Mouse (Mus musculus) cerebellum, postnatal 10 days (tissue): ENCODE data around the gene Tomt.
"Not testable (repeated sequence)": the region's sequence is repeated elsewhere in the genome, so short reads cannot be mapped to it uniquely, and the experiment has no call there.

Experiments used
- DNase-seq, 2 experiments: peaks; one replicate each; pipeline ENCODE4 v3.0.0; 2021; ENCODE audit warnings: mixed read lengths in 2 of 2

Tomt gene

GRCm38 (mm10) chr7:101906287-101906681 is at the start of gene Tomt:
Gene Tomt (minus strand): TSS chr7:101906359.
- DNase-seq, result no peak

GRCm38 (mm10) chr7:101955862-101956261 is 49.7 kb upstream of the Tomt start:
- DNase-seq, result no peak

- DNase-seq, result no peak
These were observed 49.1 kb upstream of the Tomt start for GRCm38 (mm10) chr7:101955276-101955675.

GRCm38 (mm10) chr7:101954163-101954562 is 48.0 kb upstream of the Tomt start:
- DNase-seq, result no peak

- no peak for DNase-seq
These were observed 45.9 kb upstream of the Tomt start for GRCm38 (mm10) chr7:101952098-101952497.

GRCm38 (mm10) chr7:101951648-101952047 is 45.5 kb upstream of the Tomt start:
- DNase-seq, result no peak

- not testable (repeated sequence) for DNase-seq
These were observed 42.8 kb upstream of the Tomt start for GRCm38 (mm10) chr7:101949008-101949407.

- no peak for DNase-seq
These were observed 33.6 kb upstream of the Tomt start for GRCm38 (mm10) chr7:101939758-101940157.

- DNase-seq, result peak; percentile 21 to 64
These were observed 32.2 kb upstream of the Tomt start for GRCm38 (mm10) chr7:101938348-101938747.

GRCm38 (mm10) chr7:101937569-101937968 is 31.4 kb upstream of the Tomt start:
- DNase-seq, result peak; percentile 94 to 95

- DNase-seq, result peak in 1 of 2 experiments; percentile 25
These were observed 30.8 kb upstream of the Tomt start for GRCm38 (mm10) chr7:101936996-101937395.

- peak in 1 of 2 experiments; percentile 26 for DNase-seq
These were observed 29.8 kb upstream of the Tomt start for GRCm38 (mm10) chr7:101935957-101936356.

- peak; percentile 96 to 98 for DNase-seq
These were observed 27.6 kb upstream of the Tomt start, which contains the start of the genes Lrrc51 and Numa1 for GRCm38 (mm10) chr7:101933751-101934240. Gene Lrrc51 (minus strand): TSS chr7:101933895. Gene Numa1 (plus strand): TSS chr7:101934111.

GRCm38 (mm10) chr7:101933300-101933699 is 27.1 kb upstream of the Tomt start:
- DNase-seq, result peak in 1 of 2 experiments; percentile 25

- no peak for DNase-seq
These were observed 26.4 kb upstream of the Tomt start for GRCm38 (mm10) chr7:101932551-101932950.

GRCm38 (mm10) chr7:101928093-101928492 is 21.9 kb upstream of the Tomt start:
- DNase-seq, result no peak

- DNase-seq, result not testable (repeated sequence)
These were observed 19.7 kb upstream of the Tomt start for GRCm38 (mm10) chr7:101925892-101926291.

- DNase-seq, result peak; percentile 82 to 85
These were observed 11.9 kb upstream of the Tomt start for GRCm38 (mm10) chr7:101918071-101918470.

- DNase-seq, result no peak
These were observed 5.8 kb upstream of the Tomt start for GRCm38 (mm10) chr7:101911982-101912381.

GRCm38 (mm10) chr7:101910138-101910537 is 4.0 kb upstream of the Tomt start:
- DNase-seq, result no peak

- DNase-seq, result peak in 1 of 2 experiments; percentile 26
These were observed 2.2 kb upstream of the Tomt start for GRCm38 (mm10) chr7:101908367-101908766.

GRCm38 (mm10) chr7:101906696-101907095 is 537 bp upstream of the Tomt start:
- DNase-seq, result peak; percentile 27 to 30

GRCm38 (mm10) chr7:101905561-101906286 is 435 bp downstream of the Tomt start, which contains the start of gene Lamtor1:
Gene Lamtor1 (plus strand): TSS chr7:101905904.
- DNase-seq, result peak; percentile 100

- no peak for DNase-seq
These were observed 3.3 kb downstream of the Tomt start for GRCm38 (mm10) chr7:101902846-101903245.
